Mouse (Mus musculus) adrenal gland, adult 8-10 months (tissue): Measurements from ENCODE around the gene Akt1s1. TPM values are rescaled to one million over a fixed set of nuclear protein-coding genes. Genes with fewer than 3 reads are reported as not detected.

ENCODE experiments used
- DNase-seq: peaks from one replicate; pipeline ENCODE4 v3.0.0; 2022
- total RNA-seq, 4 experiments: library from RNA; stranded (reverse); gene quantifications; 2 replicates each; pipeline ENCODE4 v1.2.4; 2022

Gene Akt1s1
- total RNA-seq, 4 experiments from 2014 or later = 106 to 137 (median 120) TPM

DNA sequence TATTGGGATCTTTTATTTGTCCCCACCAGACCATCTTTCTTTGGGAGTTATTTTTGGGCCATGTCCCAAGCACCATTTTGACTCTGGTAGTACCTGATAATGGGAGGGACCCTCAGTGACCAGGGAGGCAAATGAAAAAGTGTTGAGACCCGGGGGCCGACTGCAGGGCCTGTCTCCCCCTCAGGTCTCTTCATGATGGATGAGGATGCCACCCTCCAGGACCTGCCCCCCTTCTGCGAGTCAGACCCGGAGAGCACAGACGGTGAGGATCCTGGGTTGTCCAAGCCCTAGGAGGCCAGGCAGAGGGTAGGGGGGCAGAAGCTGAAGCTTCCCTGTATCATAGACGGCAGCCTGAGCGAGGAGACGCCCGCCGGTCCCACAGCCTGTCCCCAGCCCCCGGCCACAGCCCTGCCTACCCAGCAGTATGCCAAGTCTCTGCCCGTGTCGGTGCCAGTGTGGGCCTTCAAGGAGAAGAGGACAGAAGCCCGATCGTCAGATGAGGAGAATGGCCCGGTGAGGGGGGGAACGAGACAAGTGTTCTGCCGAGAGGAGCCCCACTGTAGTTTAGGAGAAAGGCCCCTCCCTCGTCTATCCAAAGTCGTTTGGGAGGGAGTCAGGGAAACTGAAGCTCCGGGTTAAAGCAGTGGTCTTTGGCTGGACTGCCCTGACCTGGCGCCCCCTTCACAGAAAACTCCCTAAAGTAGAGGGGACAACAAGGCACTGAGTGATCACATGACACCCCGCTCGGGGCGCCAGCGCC is 5.0 kb downstream of the Akt1s1 start:
- no peak for DNase-seq

DNA sequence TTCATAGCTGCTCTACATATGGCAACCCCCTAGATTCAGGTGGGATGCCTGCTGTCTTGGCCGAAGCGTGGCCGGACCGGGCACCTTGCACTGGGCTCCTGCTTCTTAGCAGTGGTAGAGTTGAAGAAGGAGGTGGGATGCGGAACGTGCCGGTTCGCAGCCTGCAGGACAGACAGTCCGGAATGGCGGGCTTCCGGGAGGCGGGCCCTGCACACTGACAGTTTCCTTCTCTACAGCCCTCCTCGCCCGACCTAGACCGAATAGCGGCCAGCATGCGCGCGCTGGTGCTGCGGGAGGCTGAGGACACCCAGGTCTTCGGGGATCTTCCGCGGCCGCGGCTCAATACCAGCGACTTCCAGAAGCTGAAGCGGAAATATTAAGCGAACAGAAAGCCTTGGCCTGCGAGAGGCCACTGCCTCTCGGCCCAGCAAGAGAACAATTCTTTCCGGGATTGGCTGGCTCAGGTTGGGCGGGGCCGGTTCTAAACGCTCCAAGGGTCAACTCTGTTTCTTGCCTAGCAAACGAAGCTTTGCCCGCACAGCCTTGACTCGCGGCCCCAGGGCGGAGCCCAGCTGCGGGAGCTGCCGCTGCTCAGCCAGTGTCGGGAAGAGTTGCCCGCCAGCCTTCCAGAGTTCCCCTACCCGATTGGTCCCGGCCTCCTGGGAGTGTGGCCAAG is 5.7 kb downstream of the Akt1s1 start:
- DNase-seq = peak; percentile 95

DNA sequence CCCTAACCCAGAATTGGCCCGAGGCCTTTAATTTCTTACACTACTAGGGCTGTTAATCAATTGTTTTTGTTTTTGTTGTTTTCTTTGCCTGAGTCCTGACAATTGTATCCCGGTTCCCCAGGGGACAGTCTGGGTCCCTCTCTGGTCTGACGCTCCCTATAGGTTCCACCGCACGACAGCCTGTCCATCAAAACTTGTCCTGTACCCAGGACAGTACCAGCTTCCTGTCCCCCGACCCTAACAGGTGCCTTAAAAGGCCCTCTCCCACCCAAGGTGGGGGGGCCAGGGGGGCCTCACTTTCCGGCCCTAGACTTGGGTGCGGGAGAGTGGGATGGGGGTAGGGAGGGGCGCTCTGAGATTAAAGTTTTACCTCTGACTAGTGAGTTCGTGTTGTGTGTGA is 6.2 kb downstream of the Akt1s1 start:
- DNase-seq = no peak

DNA sequence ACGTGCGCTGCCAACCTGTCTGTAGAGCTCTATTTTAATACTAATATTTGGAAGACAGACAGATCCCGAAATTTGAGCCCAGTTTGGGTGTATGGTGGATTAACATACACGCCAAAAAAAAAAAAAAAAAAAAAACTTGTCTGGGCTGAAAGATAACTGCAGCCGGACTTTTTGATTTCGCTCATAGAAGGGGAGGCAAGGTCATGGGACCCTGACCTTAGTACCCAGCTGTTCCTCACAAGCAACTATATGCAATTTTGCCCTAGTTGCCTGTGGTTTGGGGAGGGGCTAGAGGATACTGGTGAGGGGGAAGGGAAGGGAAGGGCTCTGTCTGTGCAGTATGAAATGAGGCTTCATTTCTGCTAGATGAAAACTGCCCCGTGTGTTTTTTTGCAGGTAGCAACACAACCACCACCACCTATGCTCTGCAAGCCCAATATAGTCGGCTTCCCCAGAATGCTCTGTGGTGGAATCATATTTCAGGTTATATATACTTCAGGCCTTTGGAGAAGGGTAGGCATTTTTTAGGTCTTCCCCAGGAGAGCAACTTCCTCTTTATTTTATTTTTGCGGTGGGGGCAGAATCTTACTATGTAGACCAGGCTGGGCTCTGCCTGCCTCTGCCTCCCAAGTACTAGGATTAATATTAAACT is 7.6 kb downstream of the Akt1s1 start:
- no peak for DNase-seq

DNA sequence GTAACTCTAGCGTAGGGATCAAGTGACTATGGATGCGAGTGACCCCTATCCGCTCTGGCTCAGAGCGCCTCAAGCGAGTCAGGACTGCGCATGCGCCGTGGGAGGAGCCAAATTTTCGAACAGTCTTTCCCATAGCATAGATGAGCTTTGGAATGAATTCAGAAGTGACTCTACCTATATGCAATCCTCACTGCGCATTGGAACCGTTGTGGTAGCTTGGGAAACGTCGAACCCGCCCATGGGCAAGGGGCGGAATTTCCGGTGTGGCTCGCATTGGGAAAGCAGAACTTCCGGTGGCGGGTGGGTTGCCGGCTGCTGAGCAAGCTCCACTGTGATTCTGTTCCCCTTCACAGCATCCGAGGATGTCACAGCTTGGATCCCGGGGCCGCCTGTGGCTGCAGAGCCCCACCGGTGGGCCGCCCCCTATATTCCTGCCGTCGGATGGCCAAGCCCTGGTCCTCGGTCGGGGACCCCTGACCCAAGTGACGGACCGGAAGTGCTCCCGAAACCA is 8.3 kb downstream of the Akt1s1 start, which contains the start of gene Pnkp:
Pnkp (plus strand) TSS at position 98 of the 511 bp plus-strand sequence.
- peak; percentile 82 for DNase-seq

DNA sequence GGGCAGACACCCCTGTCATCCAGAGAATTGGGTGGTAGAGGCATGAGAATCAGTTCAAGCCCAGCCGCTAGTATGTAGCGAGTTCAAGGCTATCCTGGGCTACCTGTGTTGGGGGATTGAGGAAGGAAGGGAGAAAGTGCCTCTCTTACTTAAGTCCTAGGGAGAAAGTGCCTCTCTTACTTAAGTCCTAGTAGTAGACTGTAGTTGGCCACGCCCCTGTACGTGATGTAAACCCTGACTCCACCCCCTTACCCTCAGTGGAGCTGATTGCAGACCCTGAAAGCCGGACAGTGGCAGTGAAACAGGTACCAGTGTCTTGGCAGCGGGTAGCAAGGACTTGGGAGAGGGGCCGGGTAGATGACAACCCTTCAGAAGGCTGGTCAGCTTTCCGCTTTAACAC is 9.1 kb downstream of the Akt1s1 start:
- no peak for DNase-seq

DNA sequence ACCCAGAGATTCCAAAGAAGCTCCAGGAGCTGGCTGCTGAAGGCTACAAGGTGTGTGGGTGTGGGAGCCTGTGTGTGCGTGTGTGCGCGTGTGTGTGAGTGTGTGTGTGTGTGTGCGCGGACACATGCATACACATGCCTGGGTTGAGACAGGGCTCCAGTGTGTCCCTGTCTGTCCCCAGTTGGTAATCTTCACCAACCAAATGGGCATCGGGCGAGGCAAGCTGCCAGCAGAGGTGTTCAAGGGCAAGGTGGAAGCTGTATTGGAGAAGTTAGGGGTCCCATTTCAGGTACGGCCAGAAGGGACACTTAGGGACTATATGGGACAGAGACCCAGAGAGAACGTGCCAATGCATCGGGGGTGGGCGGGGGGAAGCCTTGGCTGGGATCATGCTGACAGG is 11.1 kb downstream of the Akt1s1 start:
- DNase-seq = no peak

DNA sequence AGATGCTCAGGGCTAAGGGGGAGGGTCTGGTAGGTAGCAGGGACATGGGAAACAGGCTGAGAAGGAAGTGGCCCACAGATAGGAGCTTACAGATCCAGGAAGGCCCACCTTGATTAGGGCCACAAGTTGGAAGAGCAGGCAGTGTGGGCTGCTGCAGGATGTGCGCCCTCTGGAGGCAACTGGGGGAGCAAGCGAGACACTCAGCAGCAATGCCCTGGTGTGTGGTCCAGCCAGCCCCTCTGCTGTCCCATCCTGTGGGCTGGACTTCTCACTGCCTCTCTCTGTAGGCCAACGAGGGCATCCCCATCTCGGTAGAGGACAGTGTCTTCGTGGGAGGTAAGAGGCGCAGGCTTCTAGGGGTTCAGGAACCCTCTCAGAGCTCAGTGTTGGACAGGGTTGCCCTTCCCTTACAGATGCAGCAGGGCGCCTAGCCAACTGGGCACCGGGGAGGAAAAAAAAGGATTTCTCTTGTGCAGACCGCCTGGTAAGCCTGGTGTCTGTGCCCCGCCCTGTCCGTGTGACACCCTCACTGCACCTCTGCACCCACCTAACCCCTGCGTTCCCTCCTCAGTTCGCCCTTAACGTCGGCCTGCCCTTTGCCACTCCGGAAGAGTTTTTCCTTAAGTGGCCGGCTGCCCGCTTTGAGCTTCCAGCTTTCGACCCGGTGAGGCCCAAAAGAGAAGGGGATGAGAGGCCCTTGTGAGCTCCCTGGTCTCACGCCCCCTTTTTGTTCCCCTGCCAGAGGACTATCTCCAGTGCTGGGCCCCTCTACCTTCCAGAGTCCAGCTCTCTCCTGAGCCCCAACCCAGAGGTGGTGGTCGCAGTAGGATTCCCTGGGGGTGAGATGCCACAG is 12.0 kb downstream of the Akt1s1 start:
- no peak for DNase-seq

DNA sequence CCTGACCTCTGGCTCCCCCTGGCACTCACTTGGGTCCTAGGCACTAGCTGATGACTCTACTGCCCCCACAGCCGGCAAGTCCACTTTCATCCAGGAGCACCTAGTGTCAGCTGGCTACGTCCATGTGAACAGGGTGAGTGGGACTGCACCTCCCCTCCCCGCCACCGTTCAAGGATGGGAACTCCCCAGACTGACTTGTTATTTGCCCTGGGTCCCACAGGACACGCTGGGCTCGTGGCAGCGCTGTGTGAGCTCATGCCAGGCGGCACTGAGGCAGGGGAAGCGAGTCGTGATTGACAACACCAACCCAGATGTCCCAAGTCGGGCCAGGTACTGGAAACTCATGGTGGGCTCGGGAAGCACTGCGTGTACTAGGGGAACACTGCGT is 12.6 kb downstream of the Akt1s1 start:
- DNase-seq = no peak

DNA sequence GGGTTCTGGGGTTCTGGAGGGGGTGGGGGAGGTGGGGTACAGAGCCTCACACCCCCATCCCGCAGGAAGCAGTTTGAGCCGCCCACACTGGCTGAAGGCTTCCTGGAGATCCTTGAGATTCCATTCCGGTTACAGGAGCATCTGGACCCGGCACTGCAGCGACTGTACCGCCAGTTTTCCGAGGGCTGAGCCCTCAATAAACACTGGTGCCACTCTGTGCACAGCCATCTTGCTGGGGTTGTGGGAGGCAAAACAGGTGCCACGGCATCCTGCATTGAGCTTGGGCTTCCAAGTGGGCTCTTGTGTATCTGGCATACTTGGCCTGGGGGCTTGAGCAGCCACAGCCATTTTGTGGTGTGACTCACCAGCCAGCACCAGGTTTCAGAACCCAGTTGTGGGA is 13.6 kb downstream of the Akt1s1 start:
- DNase-seq = no peak

DNA sequence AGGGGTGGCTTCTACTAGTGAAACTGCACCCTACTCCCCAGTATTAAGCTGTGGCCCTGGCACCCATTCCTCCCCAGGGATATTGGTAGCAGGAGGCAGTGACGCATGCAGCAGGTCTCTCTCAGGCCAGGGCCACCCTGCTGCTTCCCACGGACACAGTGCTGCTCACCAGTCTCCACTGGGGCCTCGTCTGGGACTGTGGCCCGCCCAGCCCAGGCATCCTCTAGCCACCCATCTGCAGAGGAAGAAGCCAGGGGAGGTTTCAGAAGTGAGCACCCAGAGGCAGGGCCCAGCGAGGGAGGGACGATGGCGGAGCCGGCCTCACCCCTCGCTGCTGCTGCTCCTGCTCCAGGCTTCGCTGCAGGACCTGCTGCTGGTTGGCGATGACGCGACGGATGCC is 14.4 kb downstream of the Akt1s1 start:
- DNase-seq = no peak

DNA sequence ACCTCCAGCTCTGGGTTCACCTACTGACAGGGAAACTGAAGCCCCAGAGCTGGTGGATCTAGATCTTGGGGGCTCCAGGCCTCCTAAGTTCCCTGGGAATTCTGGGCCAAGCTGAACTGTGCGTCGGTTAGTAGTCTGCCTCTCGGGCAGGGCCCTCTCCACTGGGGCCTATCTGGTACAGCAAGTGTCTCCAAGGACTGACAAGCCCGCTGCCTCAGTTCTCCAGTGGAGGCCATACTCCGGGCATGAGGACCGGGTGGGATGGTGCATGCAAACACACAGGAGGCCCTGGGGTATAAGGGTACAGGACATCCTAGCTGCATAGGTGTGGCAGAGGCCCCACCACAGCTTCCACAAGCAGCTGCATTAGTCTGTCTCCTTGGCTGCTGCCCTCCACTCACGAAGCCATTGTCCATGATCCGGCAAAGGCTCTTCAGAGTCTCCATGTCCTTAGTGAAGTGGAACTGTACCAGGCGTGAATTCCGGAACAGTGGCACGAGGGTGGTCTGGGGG is 15.2 kb downstream of the Akt1s1 start:
- DNase-seq = no peak

DNA sequence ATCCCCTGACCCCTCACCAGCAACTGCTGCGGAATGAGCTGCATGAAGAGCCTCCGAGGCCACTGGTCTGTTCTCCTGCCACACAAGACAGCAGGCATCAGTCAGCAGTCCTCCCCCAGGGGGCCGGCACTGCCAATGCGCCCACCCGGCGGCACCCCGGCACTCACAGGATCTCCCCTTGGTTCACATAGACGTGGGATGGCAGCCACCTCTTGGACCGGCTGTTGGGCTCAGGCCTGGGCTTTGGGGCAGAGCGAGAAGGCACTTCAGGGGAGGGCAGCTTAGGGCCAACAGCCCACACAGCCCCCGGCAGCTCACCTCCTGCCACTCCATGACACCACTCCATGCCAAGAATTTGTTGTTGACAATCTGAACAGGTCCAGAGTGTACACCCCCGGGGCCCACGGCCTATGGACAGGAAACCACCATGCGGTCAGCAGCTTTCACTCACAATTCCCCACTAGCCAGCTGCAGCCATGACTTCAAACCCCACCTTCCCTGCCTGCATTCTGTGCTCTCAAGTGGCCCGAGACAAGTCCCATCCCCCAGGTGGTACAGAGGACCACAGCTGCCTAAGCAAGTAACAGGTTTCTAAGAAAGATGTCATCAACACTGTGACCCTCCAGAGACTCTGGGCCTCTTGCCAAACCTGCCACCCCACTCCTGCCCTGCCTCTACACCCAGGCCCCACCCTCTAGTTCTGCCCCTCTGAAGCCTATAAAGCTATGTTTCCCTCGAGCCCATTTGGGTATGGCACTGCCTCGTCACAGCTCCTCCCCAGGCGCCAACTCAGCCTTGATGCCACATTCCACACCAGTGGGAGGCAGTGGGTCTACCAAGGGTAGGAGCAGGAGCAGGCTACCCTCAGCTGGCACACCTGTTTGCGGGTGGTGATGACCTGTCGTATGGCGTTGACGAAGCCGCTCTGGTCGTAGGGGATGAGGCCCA is 16.1 kb downstream of the Akt1s1 start:
- peak; percentile 45 for DNase-seq

DNA sequence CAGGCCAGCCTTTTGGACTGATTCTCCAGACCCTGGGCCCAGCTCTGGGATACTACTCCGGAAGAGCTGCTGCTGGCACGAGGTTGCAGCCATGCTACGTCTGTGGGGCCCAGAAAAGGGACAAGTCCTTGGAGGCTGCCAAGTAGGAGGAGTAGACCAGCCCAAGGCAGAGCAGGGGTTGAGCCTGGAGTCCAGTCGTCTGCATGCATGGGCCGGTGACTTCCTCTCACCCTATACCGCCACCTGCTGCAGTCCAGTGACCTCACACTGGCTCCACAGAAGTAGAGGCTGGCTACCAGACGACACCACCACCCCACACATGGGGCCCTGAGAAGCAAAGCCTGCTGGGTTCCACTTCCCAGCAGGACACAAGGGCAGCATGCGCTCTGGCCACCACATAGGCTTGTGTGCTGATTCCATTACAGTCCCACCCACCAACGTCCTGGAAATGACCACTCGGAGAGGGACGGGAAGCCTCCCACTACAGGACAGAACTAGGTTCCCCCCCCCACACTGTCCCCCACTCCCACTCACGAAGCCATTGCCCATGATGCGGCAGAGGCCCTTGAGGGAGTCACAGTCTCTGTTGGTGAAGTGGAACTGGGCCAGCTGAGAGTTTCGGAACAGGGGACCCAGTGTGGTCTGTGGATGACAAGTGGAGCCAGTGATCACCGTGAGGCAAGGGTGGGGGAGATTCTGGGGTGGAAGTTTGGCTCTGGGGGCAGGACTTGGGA is 17.7 kb downstream of the Akt1s1 start:
- DNase-seq = peak; percentile 91

DNA sequence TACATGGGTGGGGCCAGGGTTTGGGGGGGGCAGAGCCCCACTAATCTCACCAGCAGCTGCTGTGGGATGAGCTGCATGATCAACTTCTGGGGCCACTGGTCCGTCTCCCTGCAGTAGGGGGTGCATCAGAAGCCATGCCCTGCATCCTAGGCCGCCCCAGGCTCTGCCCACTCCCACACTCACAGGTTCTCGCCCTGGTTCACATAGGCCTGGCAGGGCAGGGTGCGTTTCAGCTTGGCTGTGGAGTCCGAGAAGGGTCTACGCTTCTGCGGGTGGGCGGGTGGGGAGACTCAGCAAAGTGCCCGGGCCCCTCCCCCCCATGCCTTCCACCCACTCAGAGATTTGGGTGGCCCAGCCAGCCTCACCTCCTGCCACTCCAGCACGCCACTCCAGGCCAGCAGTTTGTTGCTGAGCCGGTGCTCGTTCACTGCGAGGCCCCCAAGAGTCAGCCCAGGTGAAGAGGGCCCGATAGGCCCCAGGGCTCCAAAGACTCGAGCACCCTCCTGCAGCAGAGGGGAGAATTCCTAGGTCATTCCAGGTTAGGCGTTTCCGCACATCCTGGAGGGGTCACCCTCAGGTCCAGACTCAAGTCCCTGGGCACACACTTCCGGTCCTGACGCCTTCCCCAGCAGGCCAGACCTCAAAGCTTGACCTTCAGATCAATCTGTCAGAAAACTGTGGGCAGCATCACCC is 18.4 kb downstream of the Akt1s1 start:
- DNase-seq = peak; percentile 51

DNA sequence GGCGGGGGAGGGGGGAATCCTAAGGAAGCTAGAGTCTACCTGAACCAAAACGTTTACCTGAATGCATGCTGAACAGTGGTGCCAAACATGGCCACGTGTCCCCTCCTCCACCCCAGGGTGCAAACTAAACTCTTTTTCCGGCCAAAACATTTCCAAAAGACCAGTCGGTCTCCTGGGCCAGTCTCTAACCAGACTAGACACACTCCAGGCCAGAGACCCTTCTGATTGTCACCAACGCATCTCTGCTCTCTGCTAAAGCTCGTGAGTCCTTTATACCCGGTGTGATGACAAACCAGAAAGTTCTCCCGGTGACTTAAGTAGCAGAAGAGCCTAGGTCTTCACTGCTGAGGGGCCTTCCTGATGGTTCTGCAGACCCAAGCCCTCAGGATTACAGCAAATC is 19.0 kb downstream of the Akt1s1 start:
- no peak for DNase-seq

DNA sequence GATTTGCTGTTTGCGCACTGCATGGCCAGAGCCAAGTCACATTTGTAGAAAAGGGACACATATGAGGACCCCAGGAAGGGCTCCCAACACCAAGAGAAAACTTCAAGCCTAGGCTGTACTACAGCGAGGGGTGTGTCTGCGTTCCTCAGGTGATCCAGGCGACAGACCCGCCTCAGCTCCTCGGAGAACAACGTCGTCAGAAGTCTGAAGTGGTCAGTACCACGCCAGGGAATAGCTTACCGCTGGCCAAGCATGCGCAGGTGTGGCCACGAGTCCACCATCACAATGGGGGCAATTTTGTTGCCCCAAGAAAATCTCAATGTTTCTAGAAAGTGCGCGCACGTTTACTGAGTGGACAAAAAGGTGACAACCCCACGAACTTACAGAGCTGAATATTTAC is 19.7 kb downstream of the Akt1s1 start:
- DNase-seq = no peak

DNA sequence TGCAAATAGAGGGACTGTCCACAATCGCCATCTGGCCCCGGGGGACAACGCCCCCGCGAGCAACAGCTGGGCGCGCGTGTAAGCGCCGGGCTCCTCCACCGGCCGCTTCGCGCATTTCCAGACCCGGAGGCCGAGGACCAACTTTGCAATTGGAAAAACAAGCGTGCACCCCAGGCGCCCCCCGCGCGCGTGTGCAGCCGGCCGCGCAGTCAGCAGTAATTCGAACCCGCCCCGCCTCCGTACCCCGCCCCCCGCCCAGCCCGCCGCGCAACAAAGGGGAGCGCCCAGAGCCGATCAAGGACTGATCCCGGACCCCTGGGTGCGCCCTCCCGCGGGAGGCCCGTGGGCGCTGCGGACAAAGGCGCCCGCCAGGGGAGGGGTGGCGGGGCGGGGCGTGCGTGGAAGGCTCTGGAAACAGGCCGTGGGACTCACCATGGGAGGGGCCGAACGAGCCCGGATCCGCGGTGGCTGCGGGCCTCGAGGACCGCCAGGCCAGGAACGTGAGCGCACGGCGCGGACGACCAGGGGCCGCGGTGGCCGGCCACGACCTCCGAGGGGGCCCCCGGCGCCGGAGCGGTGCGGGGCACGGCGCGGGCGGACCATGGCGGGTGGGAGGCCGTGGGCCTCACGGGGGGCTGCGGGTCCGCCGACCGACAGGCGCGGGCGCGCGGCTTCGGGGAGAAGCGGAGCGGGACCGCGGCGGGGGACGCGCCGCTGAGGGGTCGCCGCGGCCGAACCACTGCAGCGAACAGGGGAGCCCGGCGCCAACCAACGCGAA is 20.3 kb downstream of the Akt1s1 start:
- peak; percentile 70 for DNase-seq
